Mouse (Mus musculus): Measurements from ENCODE around the gene Tbce.

GRCm38 (mm10) chr13:14039292-14039965 lies at the start of gene Tbce:
- TF ChIP-seq CTCF (IDR thresholded peaks at IDR 0.05; ENCODE audit: low read depth), result 0 out of 2 replicates have a peak, but pooled peaks have one; percentile 26
- no peak for TF ChIP-seq EP300 (IDR thresholded peaks at IDR 0.05; ENCODE audit: low read depth)
